Mouse (Mus musculus) testis, postnatal 14 days (tissue): ENCODE measurements around the gene Adrb1.

Source experiments
- DNase-seq: peaks from one replicate; pipeline ENCODE4 v3.0.0; 2021; ENCODE audit warnings: low spot score

The Adrb1 gene

GRCm38 (mm10) chr19:56703238-56704097, 18.5 kb upstream of the Adrb1 start:
- no peak for DNase-seq

GRCm38 (mm10) chr19:56705026-56705675, 16.8 kb upstream of the Adrb1 start:
- DNase-seq = no peak

DNA sequence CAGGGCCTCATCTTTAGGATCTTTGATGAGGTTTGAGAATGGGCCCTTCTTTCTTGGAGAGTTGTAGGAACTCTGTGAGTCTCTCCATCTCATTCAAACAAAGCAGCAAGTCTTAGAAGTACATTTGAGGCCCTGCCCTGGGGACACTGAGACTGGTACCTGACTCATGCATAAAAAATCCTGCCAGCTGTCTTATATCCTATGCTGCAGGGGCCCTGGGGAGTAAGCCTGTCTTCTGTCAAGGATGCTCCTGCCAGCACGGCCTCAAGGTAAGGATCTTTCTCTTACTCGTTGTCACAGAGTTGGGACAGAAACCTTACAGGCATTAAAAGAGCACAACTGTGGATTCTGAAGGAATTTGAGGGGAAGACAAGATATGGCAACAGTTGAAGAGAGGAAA, 13.2 kb upstream of the Adrb1 start:
- no peak for DNase-seq

DNA sequence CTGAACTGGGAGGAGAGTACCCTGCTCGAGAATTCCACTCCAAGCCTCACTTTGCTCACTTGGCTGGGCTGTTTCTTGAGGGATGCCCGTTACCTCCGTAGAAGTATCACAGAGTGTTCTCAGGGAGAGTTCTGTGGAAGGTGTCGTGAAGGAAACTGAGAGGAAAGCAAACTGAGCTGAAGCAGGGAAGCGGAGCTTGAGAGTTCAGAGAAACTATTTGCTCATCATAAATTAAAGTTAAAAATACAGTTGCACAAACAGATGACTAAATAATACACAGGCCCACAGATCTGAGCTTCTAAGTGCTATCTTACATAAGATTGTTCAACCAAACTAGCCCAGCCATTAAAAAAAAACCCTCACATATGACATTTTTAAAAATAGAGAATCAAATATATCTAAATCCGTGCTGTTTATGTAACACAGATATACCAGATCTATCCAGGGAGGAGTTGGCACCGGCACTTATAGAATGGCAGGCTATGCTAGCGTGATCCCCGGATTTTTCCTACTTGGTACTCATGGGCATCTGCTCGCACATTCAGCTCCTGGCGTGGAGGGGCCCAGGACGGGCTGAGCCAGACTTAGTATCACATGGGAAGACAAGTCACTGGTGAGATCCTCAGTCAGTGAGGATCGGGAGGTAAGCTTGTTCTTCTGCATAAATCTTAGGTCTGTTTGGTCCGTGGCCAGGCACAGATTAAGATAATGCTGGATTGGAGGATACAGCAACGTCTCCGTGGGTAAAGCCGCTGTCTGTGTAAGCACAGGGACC, 11.7 kb upstream of the Adrb1 start:
- no peak for DNase-seq

GRCm38 (mm10) chr19:56713613-56714012, 8.4 kb upstream of the Adrb1 start:
- DNase-seq = no peak

DNA sequence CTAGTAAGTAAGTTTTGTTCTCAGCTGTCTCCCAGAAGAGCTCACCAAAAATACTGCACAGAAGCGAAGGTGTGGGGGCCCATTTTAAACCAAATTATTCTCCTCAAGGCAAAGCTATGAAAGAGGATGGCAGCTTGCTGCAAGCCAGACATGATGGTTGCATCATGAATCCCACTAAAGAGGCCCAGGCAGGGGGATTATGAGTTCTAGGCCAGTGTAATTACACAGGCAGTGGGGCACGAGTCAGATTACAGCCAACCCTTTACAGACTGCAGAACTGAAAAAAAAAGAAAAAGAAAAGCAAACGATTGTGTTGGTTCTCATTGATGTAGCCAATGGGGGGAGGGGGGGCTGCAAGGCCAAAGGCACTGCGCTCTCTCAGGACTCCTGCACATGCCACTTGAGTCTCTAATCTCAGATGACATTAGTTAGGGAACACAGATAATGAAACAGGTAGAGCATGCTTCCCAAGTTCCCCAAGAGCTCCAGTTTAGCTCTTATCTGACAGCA, 7.3 kb upstream of the Adrb1 start:
- no peak for DNase-seq

DNA sequence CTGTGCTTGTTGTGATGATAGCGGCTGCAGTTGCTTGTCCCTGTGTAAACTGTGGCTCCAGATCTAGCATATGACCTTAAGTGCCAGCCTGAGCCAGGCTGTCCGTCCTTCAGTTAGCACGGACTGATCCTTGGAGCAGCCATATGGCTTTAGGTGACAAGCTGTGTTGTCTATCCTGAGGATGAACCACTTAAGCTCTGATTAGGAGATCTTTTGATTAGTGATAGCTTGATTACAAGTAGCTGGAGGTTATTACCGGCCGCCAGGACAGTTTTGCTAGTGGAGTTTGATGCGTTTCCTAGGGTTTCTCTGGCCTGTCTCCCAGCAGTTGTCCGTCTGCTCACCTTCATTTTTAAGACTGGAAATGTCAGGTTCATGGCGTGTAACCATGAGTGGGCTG, 4.0 kb upstream of the Adrb1 start:
- DNase-seq = no peak

DNA sequence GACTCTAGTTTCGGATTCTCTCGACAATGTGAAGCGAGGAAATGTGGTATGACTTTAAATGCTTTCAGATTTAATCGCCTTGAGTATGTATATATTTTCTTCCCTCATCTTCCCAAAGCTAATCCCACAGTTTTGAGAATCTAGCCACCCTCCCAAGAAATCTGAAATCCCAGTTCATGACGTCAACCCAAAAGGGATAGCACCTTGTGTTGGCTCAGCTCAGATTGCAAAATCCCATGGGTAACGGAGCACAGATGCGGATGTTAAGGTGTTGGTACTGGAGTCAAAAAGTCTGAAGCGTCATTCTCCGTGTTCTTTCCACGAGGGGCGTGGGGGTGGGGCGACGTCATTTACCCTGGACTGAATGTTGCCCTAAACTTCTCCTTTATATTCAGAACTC, 1.1 kb upstream of the Adrb1 start:
- no peak for DNase-seq

DNA sequence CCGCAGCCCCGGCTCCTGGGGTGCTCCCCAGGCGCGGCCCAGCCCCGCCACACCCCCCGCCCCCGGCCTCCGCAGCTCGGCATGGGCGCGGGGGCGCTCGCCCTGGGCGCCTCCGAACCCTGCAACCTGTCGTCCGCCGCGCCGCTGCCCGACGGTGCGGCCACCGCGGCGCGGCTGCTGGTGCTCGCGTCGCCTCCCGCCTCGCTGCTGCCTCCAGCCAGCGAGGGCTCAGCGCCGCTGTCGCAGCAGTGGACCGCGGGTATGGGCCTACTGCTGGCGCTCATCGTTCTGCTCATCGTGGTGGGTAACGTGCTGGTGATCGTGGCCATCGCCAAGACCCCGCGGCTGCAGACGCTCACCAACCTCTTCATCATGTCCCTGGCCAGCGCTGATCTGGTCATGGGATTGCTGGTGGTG, 300 bp downstream of the Adrb1 start:
- DNase-seq = no peak

GRCm38 (mm10) chr19:56722711-56723330, 822 bp downstream of the Adrb1 start:
- no peak for DNase-seq

- DNase-seq = no peak
These were observed 1.5 kb downstream of the Adrb1 start for GRCm38 (mm10) chr19:56723331-56724125.

DNA sequence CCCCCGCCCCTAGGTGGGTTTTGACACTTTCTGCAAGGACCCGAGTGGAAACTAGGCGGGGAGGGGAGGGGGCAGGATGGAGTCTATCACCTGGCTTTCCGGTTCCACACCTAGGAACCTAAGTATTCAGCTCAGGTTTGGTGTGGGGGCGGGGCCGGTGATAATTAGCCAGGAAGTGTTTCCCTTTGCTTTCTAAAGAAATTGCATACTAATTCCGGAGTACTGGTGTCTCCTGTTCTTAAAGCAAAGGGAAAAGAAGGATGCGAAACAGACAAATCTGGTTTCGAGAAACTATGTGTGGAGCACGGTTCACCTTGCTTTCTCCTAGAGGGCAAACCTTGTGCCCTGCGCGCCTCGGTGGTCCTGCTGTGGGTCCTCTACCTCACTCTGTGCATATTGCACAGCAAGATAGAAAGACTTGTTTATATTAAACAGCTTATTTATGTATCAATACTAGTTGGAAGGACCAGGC, 2.2 kb downstream of the Adrb1 start:
- no peak for DNase-seq

DNA sequence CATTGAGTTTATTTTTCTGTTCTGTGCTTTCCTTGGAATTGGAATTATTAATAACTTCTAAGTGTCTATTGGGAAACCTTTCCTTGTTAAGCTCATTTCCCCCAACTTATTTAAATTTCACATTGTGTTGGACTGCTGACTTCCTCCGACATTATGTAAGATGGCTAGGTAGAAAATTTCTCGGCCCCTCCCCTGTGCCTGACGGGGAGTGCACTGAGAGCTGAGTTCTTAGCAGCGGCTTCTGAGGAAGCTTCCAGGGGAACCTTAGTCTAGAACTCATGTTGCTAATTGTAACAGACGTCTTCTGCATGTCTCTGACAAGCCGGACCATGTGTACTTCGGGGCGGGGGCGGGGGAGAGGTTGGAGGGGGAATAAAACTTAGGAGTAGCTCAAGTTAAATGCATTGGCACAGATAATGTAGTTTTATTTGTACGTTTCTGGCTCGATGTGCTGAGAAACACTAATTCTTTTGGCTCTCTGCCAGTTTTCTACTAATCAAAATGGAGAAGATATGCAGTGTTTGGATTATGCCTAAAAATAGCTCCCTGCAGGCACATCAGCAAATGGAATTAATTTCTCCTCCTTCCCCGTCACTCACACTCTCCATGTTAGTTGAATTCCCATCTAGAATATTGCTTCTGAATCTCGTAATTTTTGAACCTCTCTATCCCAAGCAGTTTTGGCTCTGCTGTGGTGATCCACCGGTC, 5.3 kb downstream of the Adrb1 start:
- DNase-seq = no peak

- DNase-seq = no peak
These were observed 12.1 kb downstream of the Adrb1 start for GRCm38 (mm10) chr19:56734033-56734572.

- DNase-seq = no peak
These were observed 13.7 kb downstream of the Adrb1 start for GRCm38 (mm10) chr19:56735747-56736146.

GRCm38 (mm10) chr19:56736287-56736686, 14.3 kb downstream of the Adrb1 start:
- DNase-seq = no peak

DNA sequence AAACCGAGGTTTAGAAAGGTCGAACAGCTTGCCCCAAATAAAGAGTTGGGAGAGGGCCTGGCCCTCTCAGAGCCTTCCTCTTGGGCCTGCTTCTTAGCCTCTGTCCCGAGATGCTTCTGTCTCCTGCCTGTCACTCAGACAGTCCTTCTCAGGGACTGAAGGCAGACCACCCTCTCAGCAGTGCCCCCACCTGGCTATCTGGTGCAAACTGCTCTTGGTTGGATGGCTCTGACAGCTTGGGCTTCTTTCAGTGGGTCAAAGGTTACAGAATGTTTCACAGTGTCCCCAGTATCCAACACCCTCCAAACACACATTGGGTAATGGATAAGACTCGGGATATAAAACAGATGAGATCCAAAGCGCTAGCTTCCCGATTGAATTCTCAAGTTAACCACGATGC, 23.1 kb downstream of the Adrb1 start:
- no peak for DNase-seq

DNA sequence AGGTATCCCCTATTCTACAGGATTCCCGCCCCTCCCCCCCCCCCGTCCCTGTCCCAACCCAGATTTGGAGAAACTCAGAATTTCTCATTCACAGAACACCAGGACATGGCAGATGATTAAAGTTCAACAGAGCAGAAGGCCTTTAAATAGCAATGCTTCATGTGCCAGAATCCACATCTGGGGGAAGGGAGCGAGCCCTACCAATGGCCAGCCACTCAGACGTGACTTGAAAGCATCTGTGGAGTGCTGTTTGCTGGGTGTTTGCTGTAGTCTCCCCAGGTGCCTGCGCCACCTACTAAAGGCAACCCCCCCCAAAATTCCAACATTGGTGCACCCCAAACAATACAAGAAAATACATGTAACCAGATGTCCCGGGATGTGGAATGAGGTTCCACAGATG, 23.5 kb downstream of the Adrb1 start:
- no peak for DNase-seq

GRCm38 (mm10) chr19:56746618-56747017, 24.6 kb downstream of the Adrb1 start:
- DNase-seq = no peak

- DNase-seq = no peak
These were observed 25.9 kb downstream of the Adrb1 start for GRCm38 (mm10) chr19:56747878-56748277.
